Mouse (Mus musculus) T-helper 2 cell (primary cell): ENCODE data around the gene Magi2.
"Not testable (repeated sequence)": the region's sequence is repeated elsewhere in the genome, so short reads cannot be mapped to it uniquely, and the experiment has no call there.

Experiments used
- in situ Hi-C: fragments of 300-600 bp; cut with MboI, MseI; formaldehyde crosslinking; loops from one replicate; pipeline ENCODE4 v1.15.1; 2025; ENCODE audit warnings: high pct_unique_total_duplicates

The Magi2 gene

DNA sequence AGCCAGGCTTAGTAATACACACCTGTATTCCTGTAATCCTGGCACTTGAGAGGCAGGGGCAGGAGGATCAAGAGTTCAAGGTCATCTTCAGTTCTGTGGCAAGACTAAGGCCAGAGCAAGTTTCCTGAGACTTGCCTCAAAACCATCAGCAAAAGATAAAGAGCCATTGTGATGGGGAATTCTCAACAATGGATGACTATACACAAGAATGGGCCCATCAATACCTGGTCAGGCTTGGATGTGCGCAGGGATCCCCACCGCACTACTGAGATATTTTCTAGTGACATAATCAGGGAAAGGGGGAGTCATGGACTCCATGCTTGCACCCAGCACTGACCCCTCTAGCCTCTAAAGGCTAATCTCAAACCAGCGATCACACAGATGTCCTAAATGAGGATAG lies 1465.4 kb downstream of the Magi2 start:
- in situ Hi-C loops, result no loop called here

- in situ Hi-C loops, result no loop called here
Observed at GRCm38 (mm10) chr5:20699116-20699515, 1472.3 kb downstream of the Magi2 start.

DNA sequence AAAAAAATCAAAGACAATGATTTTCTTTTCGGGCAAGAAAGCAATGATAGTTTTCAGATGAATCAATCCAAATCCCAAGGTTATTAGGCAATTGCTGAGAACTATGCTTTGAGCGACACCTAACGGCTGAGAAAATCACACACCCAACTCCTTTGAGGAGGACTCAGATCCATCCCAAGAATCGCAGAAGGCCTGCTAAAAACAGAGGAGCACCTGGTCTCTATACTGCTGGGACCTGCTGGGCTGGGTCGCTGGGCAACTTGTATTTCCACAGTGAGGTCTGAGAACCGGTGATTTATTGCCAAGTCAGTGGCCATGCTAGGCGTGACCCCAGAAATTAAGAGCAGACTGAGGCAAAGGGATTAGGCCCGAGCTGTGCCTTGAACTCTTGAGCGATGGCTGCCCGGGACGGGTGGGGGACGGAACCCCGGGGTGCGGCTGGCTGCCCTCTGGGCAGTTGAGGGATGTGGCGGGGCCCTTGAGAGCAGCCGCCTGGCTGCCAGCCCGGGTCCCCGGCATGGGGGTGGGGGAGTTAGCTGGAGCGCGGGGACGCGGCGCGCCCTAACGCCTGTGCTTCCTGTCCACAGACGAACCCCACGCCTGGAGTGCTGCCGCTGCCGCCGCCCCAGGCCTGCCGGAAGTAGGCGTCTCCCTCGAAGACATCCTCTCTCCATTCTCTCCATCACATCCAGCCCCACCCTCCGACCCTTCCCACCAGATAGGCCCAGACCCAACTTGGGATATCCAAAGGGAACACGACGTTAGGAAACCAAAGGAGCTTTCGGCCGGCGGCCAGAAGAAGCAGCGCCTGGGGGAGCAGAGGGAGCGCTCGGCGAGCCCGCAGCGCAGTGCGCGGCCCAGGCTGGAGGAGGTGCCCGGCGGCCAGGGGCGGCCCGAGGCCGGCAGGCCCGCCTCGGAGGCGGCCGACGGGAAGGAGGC lies 1474.9 kb downstream of the Magi2 start:
- in situ Hi-C loops, result no loop called here

GRCm38 (mm10) chr5:20702480-20703303 lies 1475.9 kb downstream of the Magi2 start:
- in situ Hi-C loops, result no loop called here

DNA sequence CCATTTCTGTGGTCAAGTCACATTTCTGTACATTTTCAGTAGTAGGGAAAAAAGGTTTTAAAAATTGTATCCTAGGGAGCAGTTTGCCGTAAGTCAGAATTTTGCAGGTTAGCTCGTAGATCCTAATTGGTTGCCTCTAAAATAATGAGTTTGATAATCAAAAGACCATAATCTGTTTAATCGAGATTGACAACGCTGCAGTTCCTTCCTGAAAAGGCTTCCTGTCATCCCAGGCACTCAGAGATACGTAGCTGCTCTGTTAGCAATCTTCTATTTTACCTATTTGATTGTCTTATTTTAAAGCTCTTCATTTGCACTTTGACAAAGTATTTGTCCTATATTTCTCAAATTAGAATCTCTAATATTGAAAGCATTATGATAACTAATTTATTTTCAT lies 1476.5 kb downstream of the Magi2 start:
- in situ Hi-C loops, result no loop called here

DNA sequence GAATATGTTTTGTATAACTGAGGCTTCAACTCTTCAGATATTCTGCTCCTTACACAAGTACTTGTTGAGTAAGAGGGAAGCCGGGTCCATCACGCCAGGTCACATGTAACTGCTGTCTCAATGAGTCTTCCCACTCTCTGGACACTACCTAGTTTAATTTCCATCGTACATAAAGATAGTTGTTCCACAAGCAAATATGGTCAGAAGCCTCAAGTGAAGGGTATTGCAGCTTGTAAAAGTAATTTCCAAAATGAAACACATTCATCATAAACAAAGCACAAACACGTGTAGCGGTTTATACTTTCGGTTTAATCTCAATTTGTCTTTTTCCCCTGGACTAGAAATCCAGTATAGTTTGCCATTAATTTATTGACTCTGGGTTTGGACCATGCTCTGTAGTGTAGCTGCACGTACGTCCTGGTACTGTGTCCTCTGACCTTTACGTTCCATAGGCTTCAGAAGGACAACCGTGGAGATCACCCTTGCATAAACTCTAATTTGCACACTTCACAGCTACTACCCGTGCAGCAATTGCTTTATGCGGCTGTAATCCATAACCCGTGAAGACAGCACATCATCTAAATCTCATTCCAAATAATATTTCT lies 1477.2 kb downstream of the Magi2 start:
- in situ Hi-C loops, result no loop called here

- in situ Hi-C loops, result no loop called here
Observed at GRCm38 (mm10) chr5:20704886-20705285, 1478.0 kb downstream of the Magi2 start.

- in situ Hi-C loops, result not testable (repeated sequence)
Observed at GRCm38 (mm10) chr5:20706322-20707282, 1479.8 kb downstream of the Magi2 start.

DNA sequence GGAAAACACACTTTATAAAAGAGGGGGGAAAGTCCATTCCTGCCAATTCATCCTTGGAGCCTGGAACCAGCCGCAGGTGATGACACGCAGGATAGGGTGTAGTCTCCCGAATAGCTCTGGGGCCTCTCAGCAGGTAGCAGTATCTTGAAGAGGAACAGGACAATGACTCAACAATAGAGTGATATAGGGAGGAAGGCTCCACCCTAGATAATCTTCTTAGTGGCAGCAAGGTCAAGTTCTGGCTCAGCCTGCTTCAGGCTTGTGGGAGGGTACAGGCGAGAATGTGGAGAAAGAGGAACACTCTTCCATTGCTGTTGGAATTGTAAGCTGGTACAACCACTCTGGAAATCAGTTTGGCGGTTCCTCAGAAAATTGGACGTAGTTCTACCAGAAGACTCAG lies 1484.0 kb downstream of the Magi2 start:
- in situ Hi-C loops, result not testable (repeated sequence)

DNA sequence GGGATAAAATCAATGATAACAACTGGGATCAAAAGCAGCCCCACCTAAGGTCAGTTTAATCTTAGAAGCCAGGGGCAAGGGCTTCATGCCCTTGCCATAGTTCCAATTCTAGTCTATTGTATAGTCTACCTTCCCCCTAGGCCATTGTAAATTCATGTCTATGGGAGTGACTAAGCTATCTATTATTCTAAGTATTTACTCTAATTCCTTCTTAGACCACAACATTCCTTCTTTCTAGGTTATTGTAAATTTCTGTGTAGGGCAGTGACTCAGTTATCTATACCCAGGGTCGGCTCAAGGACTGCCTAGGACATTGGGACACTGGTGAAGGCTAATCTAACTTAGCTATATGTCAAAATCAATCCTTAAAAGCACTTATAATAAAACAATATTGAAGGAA lies 1487.8 kb downstream of the Magi2 start:
- in situ Hi-C loops, result not testable (repeated sequence)

DNA sequence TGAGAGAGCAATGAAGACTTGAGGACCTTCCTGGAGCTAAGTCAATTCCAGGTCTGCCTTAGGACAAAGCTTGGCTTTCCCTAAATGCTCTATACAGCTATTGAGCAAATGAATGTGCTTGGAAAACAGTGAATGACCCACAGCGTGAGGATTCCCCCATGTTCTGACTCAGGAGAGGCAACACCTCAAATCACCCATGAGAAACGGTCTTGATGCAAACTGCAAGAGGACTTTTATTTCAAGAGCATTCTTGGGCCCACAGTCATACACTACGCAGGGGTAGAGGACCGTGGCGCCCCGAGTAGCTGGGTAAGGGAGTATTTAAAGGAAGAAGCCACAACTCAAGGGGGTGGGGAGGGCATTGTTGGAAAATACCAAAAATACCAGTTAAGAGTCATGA lies 1489.1 kb downstream of the Magi2 start:
- in situ Hi-C loops, result not testable (repeated sequence)

- in situ Hi-C loops, result no loop called here
Observed at GRCm38 (mm10) chr5:20720201-20720900, 1493.5 kb downstream of the Magi2 start.

- in situ Hi-C loops, result not testable (repeated sequence)
Observed at GRCm38 (mm10) chr5:20723226-20723625, 1496.4 kb downstream of the Magi2 start.

GRCm38 (mm10) chr5:20738795-20739194 lies 1512.0 kb downstream of the Magi2 start:
- in situ Hi-C loops, result no loop called here

- in situ Hi-C loops, result no loop called here
Observed at GRCm38 (mm10) chr5:20741193-20741592, 1514.4 kb downstream of the Magi2 start.

DNA sequence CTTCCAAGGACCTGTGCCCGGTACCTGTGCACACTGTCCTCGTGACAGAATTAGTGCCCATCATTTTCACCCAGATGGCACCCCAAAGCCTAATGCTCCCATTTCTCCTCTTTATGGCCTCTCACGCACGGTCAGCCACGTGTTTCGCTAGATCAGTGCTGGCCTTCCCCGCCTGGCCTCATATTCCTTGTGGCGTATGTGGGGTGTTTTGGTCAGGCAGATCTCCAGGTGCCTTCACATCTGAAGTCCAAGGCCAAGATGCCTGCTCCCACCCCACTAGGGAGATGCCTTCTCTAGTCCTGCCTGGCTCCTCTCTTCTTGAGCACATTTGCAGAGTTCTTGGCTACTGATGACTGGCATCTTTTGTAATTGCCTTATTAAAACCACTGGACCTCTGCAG lies 1515.1 kb downstream of the Magi2 start:
- in situ Hi-C loops, result no loop called here

DNA sequence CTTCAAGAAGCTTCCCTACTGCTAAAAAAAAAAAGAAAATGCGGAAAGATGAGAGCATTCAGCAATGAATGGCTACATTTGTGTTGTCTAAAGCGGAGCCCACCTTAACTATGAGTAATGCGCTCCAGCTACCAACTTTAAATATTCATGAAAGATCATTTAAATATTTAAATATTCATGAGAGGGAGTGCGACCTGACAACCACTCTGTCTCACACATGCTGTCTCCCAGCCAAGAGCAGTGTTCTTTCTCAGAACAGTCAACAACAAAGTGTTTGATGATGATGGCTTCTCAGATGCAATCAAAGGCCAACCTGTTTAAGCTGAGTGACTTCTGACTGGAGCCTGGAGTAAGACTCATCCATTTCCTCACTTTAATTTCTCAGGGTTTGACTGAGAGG lies 1521.3 kb downstream of the Magi2 start:
- in situ Hi-C loops, result no loop called here

GRCm38 (mm10) chr5:20748856-20749255 lies 1522.0 kb downstream of the Magi2 start:
- in situ Hi-C loops, result no loop called here

GRCm38 (mm10) chr5:20749535-20749934 lies 1522.7 kb downstream of the Magi2 start:
- in situ Hi-C loops, result no loop called here

DNA sequence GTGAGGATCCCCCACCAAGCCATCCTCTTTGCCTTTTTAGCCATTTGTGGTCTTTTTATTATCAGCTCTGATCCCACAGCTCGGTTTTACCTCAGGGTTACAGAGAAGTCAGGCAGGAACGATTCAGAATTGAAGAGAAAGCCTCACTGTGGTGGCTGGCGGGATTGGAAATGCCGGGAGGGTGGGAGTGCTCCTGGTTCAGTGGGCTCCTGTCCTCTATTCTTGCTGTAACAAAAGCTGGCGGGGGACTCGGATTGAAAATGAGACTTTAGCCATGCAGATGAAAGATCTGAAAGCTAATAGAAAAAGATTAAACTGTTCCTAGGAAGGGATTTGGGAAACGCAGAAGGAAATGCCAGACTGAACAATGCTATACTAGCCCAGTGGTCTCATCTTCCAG lies 1524.2 kb downstream of the Magi2 start:
- in situ Hi-C loops, result no loop called here
